In the genomic region with DNA sequence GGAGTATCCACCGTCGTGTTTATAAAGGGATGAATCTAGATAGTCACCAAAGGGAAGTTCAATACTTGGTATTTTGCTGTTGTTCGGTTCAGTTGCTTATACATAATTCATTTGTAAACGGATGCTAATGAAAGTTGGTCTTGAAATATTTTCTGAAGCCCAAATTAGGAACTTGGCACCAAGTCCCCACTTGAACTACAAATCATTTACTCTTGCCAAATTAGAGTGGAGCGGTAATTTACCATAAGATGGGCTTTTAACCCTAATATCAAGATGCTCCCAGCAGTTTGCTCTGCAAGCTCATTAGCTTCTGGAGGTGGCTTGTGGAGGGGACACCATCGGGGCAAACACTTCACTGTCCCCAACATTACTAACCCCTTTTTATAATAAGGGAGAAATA, we compare ENCODE assay signal across 18 mouse cellular contexts.
DNase-seq lines count a peak whose midpoint lies in the region; ATAC-seq and TF ChIP-seq lines count a peak whose summit lies in the region.
"Had no signal": no experiment of that assay in that cellular context is flagged by ENCODE, and none has a peak within 500 bp of the region (broad histone marks: within the 10 kb centered on the region; RNA-seq: fewer than 3 reads in every experiment).

No protein-coding gene starts in this region.

- H3K9me3 ChIP-seq in forebrain, embryonic 15.5 days = no peaks in the 10 kb centered on the region
- no peaks in the 10 kb centered on the region for H3K9me3 ChIP-seq in forebrain, embryonic 13.5 days (replicated peaks)
- H3K9me3 ChIP-seq in hindbrain, postnatal 0 days (ENCODE audit: low read length) = no peaks in the 10 kb centered on the region
- no peaks in the 10 kb centered on the region for H3K9me3 ChIP-seq in hindbrain, embryonic 16.5 days (ENCODE audit: control insufficient read depth, low read length)
- H3K9me3 ChIP-seq: embryonic facial prominence, embryonic 10.5 days; embryonic facial prominence, embryonic 12.5 days had no signal

- ATAC-seq in forebrain, embryonic 15.5 days (replicated peaks) = no peak
- no peak for ATAC-seq in forebrain, embryonic 13.5 days
- ATAC-seq in hindbrain, postnatal 0 days = no peak
- ATAC-seq in hindbrain, embryonic 16.5 days = no peak
- ATAC-seq: activated CD4-positive, CD25-positive, alpha-beta regulatory T cell, adult 4 months; Patski had no signal

- H3K4me1 ChIP-seq in forebrain, embryonic 15.5 days = 0 out of 2 replicates have a peak, but pooled peaks cover 5% of the 10 kb centered on the region
- H3K4me1 ChIP-seq in forebrain, embryonic 13.5 days = no peaks in the 10 kb centered on the region
- no peaks in the 10 kb centered on the region for H3K4me1 ChIP-seq in hindbrain, postnatal 0 days (ENCODE audit: insufficient read depth, low read length)
- H3K4me1 ChIP-seq in hindbrain, embryonic 16.5 days (ENCODE audit: control insufficient read depth, insufficient read depth, low read depth, low read length) = no peaks in the 10 kb centered on the region; the same call in 1 of the 2 replicates
- H3K4me1 ChIP-seq: embryonic facial prominence, embryonic 10.5 days; embryonic facial prominence, embryonic 12.5 days had no signal

- H3K36me3 ChIP-seq in forebrain, embryonic 15.5 days = no peaks in the 10 kb centered on the region
- H3K36me3 ChIP-seq in forebrain, embryonic 13.5 days (ENCODE audit: poor library complexity, severe bottlenecking) = no peaks in the 10 kb centered on the region
- H3K36me3 ChIP-seq in hindbrain, postnatal 0 days (ENCODE audit: insufficient read depth, low read length) = no peaks in the 10 kb centered on the region
- no peaks in the 10 kb centered on the region for H3K36me3 ChIP-seq in hindbrain, embryonic 16.5 days (ENCODE audit: control insufficient read depth, insufficient read depth, low read length)
- H3K36me3 ChIP-seq: embryonic facial prominence, embryonic 10.5 days; embryonic facial prominence, embryonic 12.5 days had no signal

- no peak overlapping the region for H3K9ac ChIP-seq in forebrain, embryonic 15.5 days (replicated peaks)
- no peak overlapping the region for H3K9ac ChIP-seq in forebrain, embryonic 13.5 days
- no peak overlapping the region for H3K9ac ChIP-seq in hindbrain, postnatal 0 days (replicated peaks; ENCODE audit: low read length)
- H3K9ac ChIP-seq in hindbrain, embryonic 16.5 days (ENCODE audit: low read depth, low read length) = no peak overlapping the region
- H3K9ac ChIP-seq: embryonic facial prominence, embryonic 12.5 days had no signal

- H3K27me3 ChIP-seq in forebrain, embryonic 15.5 days = no peaks in the 10 kb centered on the region
- H3K27me3 ChIP-seq in forebrain, embryonic 13.5 days = no peaks in the 10 kb centered on the region
- H3K27me3 ChIP-seq in hindbrain, postnatal 0 days (ENCODE audit: insufficient read depth, low read length) = no peaks in the 10 kb centered on the region
- H3K27me3 ChIP-seq in hindbrain, embryonic 16.5 days (replicated peaks; ENCODE audit: control insufficient read depth, insufficient read depth, low read length) = no peaks in the 10 kb centered on the region
- H3K27me3 ChIP-seq: embryonic facial prominence, embryonic 12.5 days; Patski had no signal

- no peak for TF ChIP-seq CTCF in hindbrain, postnatal 0 days (IDR thresholded peaks at IDR 0.05; ENCODE audit: low read depth)
- TF ChIP-seq CTCF in brain, embryonic 14.5 days (IDR thresholded peaks at IDR 0.05; ENCODE audit: borderline replicate concordance, extremely low read depth, insufficient read depth, insufficient read length) = no peak

- H3K27ac ChIP-seq in forebrain, embryonic 15.5 days (replicated peaks) = peak overlapping the region; percentile 22; the same call in 1 of the 2 replicates
- no peak overlapping the region for H3K27ac ChIP-seq in forebrain, embryonic 13.5 days
- H3K27ac ChIP-seq in hindbrain, postnatal 0 days = no peak overlapping the region
- H3K27ac ChIP-seq in hindbrain, embryonic 16.5 days (ENCODE audit: low read depth, low read length) = no peak overlapping the region
- H3K27ac ChIP-seq: embryonic facial prominence, embryonic 10.5 days; embryonic facial prominence, embryonic 12.5 days had no signal

- peak; percentile 24 for DNase-seq in hindbrain, postnatal 0 days (ENCODE audit: low spot score)
- peak; percentile 76 for DNase-seq in Muller cell, postnatal 12 days (ENCODE audit: inconsistent ontology term)
- DNase-seq in brain, embryonic 14.5 days (ENCODE audit: low read depth) = peak; percentile 71
- DNase-seq in adrenal gland, postnatal 10 days = no peak
- DNase-seq: adrenal gland, adult 8-10 months; adrenal gland, postnatal 25 days; cerebellum, adult 11-12 months; cerebellum, adult 2 months; cerebellum, adult 9-10 months; cerebellum, postnatal 10 days; cerebellum, postnatal 25 days had no signal

- H3K4me2 ChIP-seq in forebrain, embryonic 15.5 days (replicated peaks) = no peak overlapping the region
- no peak overlapping the region for H3K4me2 ChIP-seq in forebrain, embryonic 13.5 days
- H3K4me2 ChIP-seq in hindbrain, postnatal 0 days (ENCODE audit: low read depth, low read length) = no peak overlapping the region
- H3K4me2 ChIP-seq in hindbrain, embryonic 16.5 days (ENCODE audit: low read length) = no peak overlapping the region
- H3K4me2 ChIP-seq: embryonic facial prominence, embryonic 12.5 days had no signal

- 57% methylated on average over 6 of the region's 6 CpGs for WGBS in forebrain, embryonic 15.5 days
- 80% methylated on average over 6 of the region's 6 CpGs for WGBS in forebrain, embryonic 13.5 days
- 59% methylated on average over 6 of the region's 6 CpGs for WGBS in hindbrain, postnatal 0 days
- WGBS in hindbrain, embryonic 16.5 days = 79% methylated on average over 6 of the region's 6 CpGs

- H3K4me3 ChIP-seq in forebrain, embryonic 15.5 days = no peak overlapping the region
- no peak overlapping the region for H3K4me3 ChIP-seq in forebrain, embryonic 13.5 days
- no peak overlapping the region for H3K4me3 ChIP-seq in hindbrain, postnatal 0 days (ENCODE audit: low read length)
- H3K4me3 ChIP-seq in hindbrain, embryonic 16.5 days (ENCODE audit: low read length) = no peak overlapping the region
- H3K4me3 ChIP-seq: embryonic facial prominence, embryonic 10.5 days; embryonic facial prominence, embryonic 12.5 days had no signal

- TF ChIP-seq POLR2A in brain, embryonic 14.5 days (IDR thresholded peaks at IDR 0.05; ENCODE audit: borderline replicate concordance, extremely low read depth, insufficient read depth, insufficient read length, poor library complexity, severe bottlenecking) = no peak
